Mouse (Mus musculus) liver, embryonic 14.5 days (tissue): Measurements from ENCODE around the gene Rimbp3.

Source experiments
- CTCF ChIP-seq: IDR thresholded peaks from 2 replicates; pipeline ENCODE4 v1.5.1; 2016; ENCODE audit warnings: antibody characterized with exemption, low read depth, control low read depth
- EP300 ChIP-seq: IDR thresholded peaks from 2 replicates; pipeline ENCODE4 v1.6.1; 2016; ENCODE audit warnings: antibody characterized with exemption, low read depth

DNA sequence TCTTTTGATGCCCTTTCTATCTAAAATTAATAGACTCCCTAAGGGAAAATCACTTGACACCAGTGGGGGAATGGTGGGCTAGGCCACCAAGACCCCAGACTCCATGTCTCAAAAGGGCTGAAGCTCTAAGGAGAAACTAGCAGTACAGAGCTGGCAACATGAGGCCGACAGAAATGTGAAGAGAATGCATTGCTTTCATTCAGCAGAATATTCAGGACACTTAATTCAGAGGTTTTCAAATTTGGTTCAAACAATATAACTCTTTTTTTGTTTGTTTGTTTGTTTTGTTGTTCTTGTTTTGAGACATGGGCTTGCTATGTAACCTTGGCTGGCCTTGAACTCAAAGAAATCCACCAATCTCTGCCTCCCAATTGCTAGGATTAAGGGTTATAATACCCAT lies 5.9 kb upstream of the Rimbp3 start, which contains the start of gene Ube2l3:
- TF ChIP-seq EP300 (no peak), CTCF (no peak)
